Comparison of ENCODE assay signal across 8 mouse cellular contexts in genomic region chr16:36875276-36875851, GRCm38 (mm10). TPM values are rescaled to one million over a fixed set of nuclear protein-coding genes. Genes with fewer than 3 reads are reported as not detected.
DNase-seq lines count a peak whose midpoint lies in the region; ATAC-seq and TF ChIP-seq lines count a peak whose summit lies in the region.

No protein-coding gene starts in this region.

- H3K4me2 ChIP-seq in heart, embryonic 14.5 days (ENCODE audit: low read length), result peak overlapping the region; percentile 61
- H3K4me2 ChIP-seq in limb, embryonic 14.5 days (replicated peaks; ENCODE audit: low read depth, low read length, severe bottlenecking), result peak overlapping the region; percentile 63
- peak overlapping the region; percentile 67 for H3K4me2 ChIP-seq in neural tube, embryonic 15.5 days

- under 1% methylated on average over 41 of the region's 48 CpGs for WGBS in heart, embryonic 14.5 days
- WGBS in limb, embryonic 14.5 days, result under 1% methylated on average over 29 of the region's 48 CpGs
- WGBS in neural tube, embryonic 15.5 days, result under 1% methylated on average over 43 of the region's 48 CpGs

- H3K27me3 ChIP-seq in G1E (ENCODE audit: insufficient read depth, low read length), result no peaks in the 10 kb centered on the region
- no peaks in the 10 kb centered on the region for H3K27me3 ChIP-seq in heart, embryonic 14.5 days (ENCODE audit: control insufficient read depth, insufficient read depth, low read length)
- no peaks in the 10 kb centered on the region for H3K27me3 ChIP-seq in limb, embryonic 14.5 days (ENCODE audit: control insufficient read depth, insufficient read depth, low read length)
- H3K27me3 ChIP-seq in neural tube, embryonic 15.5 days (replicated peaks), result no peaks in the 10 kb centered on the region

- peak overlapping the region; percentile 98 for H3K4me3 ChIP-seq in G1E (ENCODE audit: low read depth, low read length)
- peak overlapping the region; percentile 78 for H3K4me3 ChIP-seq in cortical plate, adult 2 months (ENCODE audit: insufficient read depth, low read length)
- H3K4me3 ChIP-seq in heart, embryonic 14.5 days (ENCODE audit: control insufficient read depth in 1 of 2, insufficient read depth in 1 of 2, low read depth in 1 of 2, low read length in 2 of 2), result peak overlapping the region; percentile 77 to 93
- peak overlapping the region; percentile 81 for H3K4me3 ChIP-seq in limb, embryonic 14.5 days (replicated peaks; ENCODE audit: low read length)
- H3K4me3 ChIP-seq in neural tube, embryonic 15.5 days (replicated peaks), result peak overlapping the region; percentile 68

- peak overlapping the region; percentile 20; the same call in 1 of the 2 replicates for H3K27ac ChIP-seq in cortical plate, adult 2 months (ENCODE audit: insufficient read depth, low read length)
- H3K27ac ChIP-seq in heart, embryonic 14.5 days (replicated peaks in 1 of 2; ENCODE audit: control insufficient read depth in 1 of 2, insufficient read depth in 1 of 2, low read depth in 2 of 2, low read length in 2 of 2), result peak overlapping the region; percentile 78 to 82
- H3K27ac ChIP-seq in limb, embryonic 14.5 days (replicated peaks; ENCODE audit: low read depth, low read length), result peak overlapping the region; percentile 78
- H3K27ac ChIP-seq in neural tube, embryonic 15.5 days (replicated peaks), result peak overlapping the region; percentile 84

- no peaks in the 10 kb centered on the region for H3K9me3 ChIP-seq in G1E (replicated peaks)
- no peaks in the 10 kb centered on the region for H3K9me3 ChIP-seq in heart, embryonic 14.5 days (ENCODE audit: control insufficient read depth, low read length)
- H3K9me3 ChIP-seq in limb, embryonic 14.5 days (ENCODE audit: control insufficient read depth, low read length), result no peaks in the 10 kb centered on the region
- no peaks in the 10 kb centered on the region for H3K9me3 ChIP-seq in neural tube, embryonic 15.5 days (replicated peaks)

- peaks cover 19% of the 10 kb centered on the region for H3K4me1 ChIP-seq in G1E (ENCODE audit: insufficient read depth, low read depth, low read length)
- H3K4me1 ChIP-seq in cortical plate, adult 2 months (ENCODE audit: control insufficient read depth, insufficient read depth, low read length), result peaks cover 4% of the 10 kb centered on the region
- H3K4me1 ChIP-seq in heart, embryonic 14.5 days (ENCODE audit: control insufficient read depth in 2 of 2, insufficient read depth in 2 of 2, low read length in 2 of 2), result peaks cover 3 to 25% of the 10 kb centered on the region in 2 experiments; a peak in 3 of 4 replicates
- peaks cover 12% of the 10 kb centered on the region; the same call in 1 of the 2 replicates for H3K4me1 ChIP-seq in limb, embryonic 14.5 days (ENCODE audit: control insufficient read depth, insufficient read depth, low read length)
- H3K4me1 ChIP-seq in neural tube, embryonic 15.5 days, result peaks cover 34% of the 10 kb centered on the region

- TF ChIP-seq POLR2A in cortical plate, adult 2 months (IDR thresholded peaks at IDR 0.05; ENCODE audit: extremely low read depth, insufficient read depth, low read length), result no peak
- no peak for TF ChIP-seq POLR2A in limb, embryonic 14.5 days (IDR thresholded peaks at IDR 0.05; ENCODE audit: borderline replicate concordance, extremely low read depth, insufficient read depth, insufficient read length)

- H3K9ac ChIP-seq in heart, embryonic 14.5 days (ENCODE audit: low read length), result peak overlapping the region; percentile 82
- peak overlapping the region; percentile 91 for H3K9ac ChIP-seq in limb, embryonic 14.5 days (ENCODE audit: low read depth, low read length, severe bottlenecking)
- H3K9ac ChIP-seq in neural tube, embryonic 15.5 days (replicated peaks), result peak overlapping the region; percentile 66

- no peak for TF ChIP-seq CTCF in G1E (IDR thresholded peaks at IDR 0.05; ENCODE audit: low read depth, low read length)
- TF ChIP-seq CTCF in cortical plate, adult 2 months (IDR thresholded peaks at IDR 0.05; ENCODE audit: extremely low read depth, insufficient read depth, low read length), result no peak

- peak; percentile 53 for DNase-seq in layer of hippocampus, adult 11-12 months (ENCODE audit: low spot score)
- DNase-seq in layer of hippocampus, postnatal 10 days (ENCODE audit: low spot score in 2 of 2), result no peak
- no peak for DNase-seq in G1E (ENCODE audit: low spot score)
- no peak for DNase-seq in limb, embryonic 14.5 days (ENCODE audit: low spot score)
- no peak for DNase-seq in spleen, postnatal 36 days (ENCODE audit: low spot score in 2 of 2)

- peaks cover 18% of the 10 kb centered on the region for H3K36me3 ChIP-seq in G1E (replicated peaks)
- H3K36me3 ChIP-seq in heart, embryonic 14.5 days (ENCODE audit: control insufficient read depth, insufficient read depth, low read length), result peaks cover 23% of the 10 kb centered on the region
- H3K36me3 ChIP-seq in limb, embryonic 14.5 days (ENCODE audit: control insufficient read depth, insufficient read depth, low read length), result peaks cover 22% of the 10 kb centered on the region
- H3K36me3 ChIP-seq in neural tube, embryonic 15.5 days, result peaks cover 12% of the 10 kb centered on the region

- ATAC-seq in G1E (ENCODE audit: extremely low read depth, insufficient number of reproducible peaks, low FRiP score, poor library complexity, severe bottlenecking), result no peak
- peak; percentile 55 for ATAC-seq in heart, embryonic 14.5 days (ENCODE audit: insufficient number of reproducible peaks, insufficient read depth, low FRiP score, low read depth)
- peak; percentile 60 for ATAC-seq in limb, embryonic 14.5 days (ENCODE audit: low FRiP score, low read depth)
- peak; percentile 73 for ATAC-seq in neural tube, embryonic 15.5 days (ENCODE audit: low FRiP score)

RNA-seq across cellular contexts. Expression of gene Golgb1, which starts 0.4 kb away (rescaled TPM):
- 10 to 100 TPM; 59.3 to 62.9 TPM for total RNA-seq in layer of hippocampus, postnatal 10 days (2021)
- total RNA-seq in G1E (2014; fragmentation: Nextera tagmentation) (30.0 and 31.9 TPM in 2 replicates), G1E (2017) (33.9 and 39.3 TPM in 2 replicates)
- polyA plus RNA-seq in G1E (2012), result 11.0 and 12.1 TPM in 2 replicates
- polyA plus RNA-seq in cortical plate, adult 2 months (2012; rRNA removed), result 56.0 and 63.5 TPM in 2 replicates
- polyA plus RNA-seq in heart, embryonic 14.5 days (2014; fragmentation: Nextera tagmentation; extraction: Ambion mirVana), result 61.4 and 73.8 TPM in 2 replicates
- polyA plus RNA-seq in limb, embryonic 14.5 days (2012; rRNA removed), result 52.4 and 82.1 TPM in 2 replicates
- polyA plus RNA-seq in limb, embryonic 14.5 days (2014; fragmentation: Nextera tagmentation; extraction: Ambion mirVana), result 123 TPM in 2 replicates
- polyA plus RNA-seq in neural tube, embryonic 15.5 days (2015; fragmentation: Nextera tagmentation; extraction: Ambion mirVana), result 77.8 and 80.4 TPM in 2 replicates

RNA-seq across cellular contexts. Expression of gene Eaf2, which starts 0.6 kb away (rescaled TPM):
- 1 to 10 TPM in 1 of 2 experiments, under 1 TPM in 1; 0.54 to 1.2 TPM for total RNA-seq in layer of hippocampus, postnatal 10 days (2021)
- total RNA-seq in G1E (2014; fragmentation: Nextera tagmentation), result 1.8 and 2.4 TPM in 2 replicates
- total RNA-seq in G1E (2017), result 1.4 and 2.1 TPM in 2 replicates
- polyA plus RNA-seq in G1E (2012), result 0.47 and 0.68 TPM in 2 replicates
- polyA plus RNA-seq in cortical plate, adult 2 months (2012; rRNA removed), result 1.3 and 1.4 TPM in 2 replicates
- polyA plus RNA-seq in heart, embryonic 14.5 days (2014; fragmentation: Nextera tagmentation; extraction: Ambion mirVana), result 0.53 and 1.2 TPM in 2 replicates
- polyA plus RNA-seq in limb, embryonic 14.5 days (2012; rRNA removed), result 1.4 and 2.4 TPM in 2 replicates
- 4.8 and 6.8 TPM in 2 replicates for polyA plus RNA-seq in limb, embryonic 14.5 days (2014; fragmentation: Nextera tagmentation; extraction: Ambion mirVana)
- polyA plus RNA-seq in neural tube, embryonic 15.5 days (2015; fragmentation: Nextera tagmentation; extraction: Ambion mirVana), result 0.50 and 1.1 TPM in 2 replicates

RNA-seq across cellular contexts. Expression of gene Iqcb1, which starts 47.2 kb away (rescaled TPM):
- total RNA-seq in layer of hippocampus, postnatal 10 days (2021), result 10 to 100 TPM; 36.4 to 43.1 TPM
- 27.7 and 28.0 TPM in 2 replicates for total RNA-seq in G1E (2014; fragmentation: Nextera tagmentation)
- 17.3 and 19.0 TPM in 2 replicates for total RNA-seq in G1E (2017)
- 1.9 and 2.9 TPM in 2 replicates for polyA plus RNA-seq in G1E (2012)
- 28.9 and 34.6 TPM in 2 replicates for polyA plus RNA-seq in cortical plate, adult 2 months (2012; rRNA removed)
- 23.9 and 28.4 TPM in 2 replicates for polyA plus RNA-seq in heart, embryonic 14.5 days (2014; fragmentation: Nextera tagmentation; extraction: Ambion mirVana)
- 17.5 and 26.7 TPM in 2 replicates for polyA plus RNA-seq in limb, embryonic 14.5 days (2012; rRNA removed)
- 39.9 and 43.8 TPM in 2 replicates for polyA plus RNA-seq in limb, embryonic 14.5 days (2014; fragmentation: Nextera tagmentation; extraction: Ambion mirVana)
- polyA plus RNA-seq in neural tube, embryonic 15.5 days (2015; fragmentation: Nextera tagmentation; extraction: Ambion mirVana), result 57.2 and 61.1 TPM in 2 replicates

RNA-seq across cellular contexts. Expression of gene Hcls1, which starts 59.4 kb away (rescaled TPM):
- total RNA-seq in layer of hippocampus, postnatal 10 days (2021), result 1 to 10 TPM; 4.3 to 5.8 TPM
- total RNA-seq in G1E (2014; fragmentation: Nextera tagmentation), result 6.6 and 11.9 TPM in 2 replicates
- total RNA-seq in G1E (2017), result 70.6 and 72.8 TPM in 2 replicates
- polyA plus RNA-seq in G1E (2012), result 41.2 and 50.4 TPM in 2 replicates
- polyA plus RNA-seq in cortical plate, adult 2 months (2012; rRNA removed), result 6.1 and 7.6 TPM in 2 replicates
- polyA plus RNA-seq in heart, embryonic 14.5 days (2014; fragmentation: Nextera tagmentation; extraction: Ambion mirVana), result 2.3 and 3.4 TPM in 2 replicates
- polyA plus RNA-seq in limb, embryonic 14.5 days (2012; rRNA removed), result 5.3 and 7.7 TPM in 2 replicates
- polyA plus RNA-seq in limb, embryonic 14.5 days (2014; fragmentation: Nextera tagmentation; extraction: Ambion mirVana), result 2.3 and 3.3 TPM in 2 replicates
- polyA plus RNA-seq in neural tube, embryonic 15.5 days (2015; fragmentation: Nextera tagmentation; extraction: Ambion mirVana), result 2.5 and 15.1 TPM in 2 replicates

Comparison
In these comparisons a context has a peak if more than half of its experiments do, and no peak if none do; other contexts are left out.
1. H3K27ac ChIP-seq: peak in every context shown above with its lines; median percentile 84 in neural tube, embryonic 15.5 days; 80 in heart, embryonic 14.5 days; 78 in limb, embryonic 14.5 days; 20 in cortical plate, adult 2 months.